Mouse (Mus musculus) right cerebral cortex, adult 18-20 months (tissue): Measurements from ENCODE around the gene Nrxn2.

Source experiments
- DNase-seq: peaks from one replicate; pipeline ENCODE4 v3.0.0; 2022; ENCODE audit warnings: mixed read lengths

Nrxn2 gene

GRCm38 (mm10) chr19:6544712-6545111 lies 126.2 kb downstream of the Nrxn2 start:
- no peak for DNase-seq

- no peak for DNase-seq
These were observed 127.0 kb downstream of the Nrxn2 start for GRCm38 (mm10) chr19:6545481-6545880.

GRCm38 (mm10) chr19:6546096-6546495 lies 127.6 kb downstream of the Nrxn2 start:
- peak; percentile 30 for DNase-seq

- no peak for DNase-seq
These were observed 129.3 kb downstream of the Nrxn2 start for GRCm38 (mm10) chr19:6547801-6548200.

- DNase-seq: peak; percentile 31
These were observed 130.2 kb downstream of the Nrxn2 start for GRCm38 (mm10) chr19:6548431-6549410.

GRCm38 (mm10) chr19:6549566-6549965 lies 131.0 kb downstream of the Nrxn2 start:
- peak; percentile 54 for DNase-seq

GRCm38 (mm10) chr19:6551215-6551614 lies 132.7 kb downstream of the Nrxn2 start:
- DNase-seq: no peak

- peak; percentile 36 for DNase-seq
These were observed 133.9 kb downstream of the Nrxn2 start for GRCm38 (mm10) chr19:6552302-6553028.

- DNase-seq: no peak
These were observed 134.6 kb downstream of the Nrxn2 start for GRCm38 (mm10) chr19:6553174-6553573.

DNA sequence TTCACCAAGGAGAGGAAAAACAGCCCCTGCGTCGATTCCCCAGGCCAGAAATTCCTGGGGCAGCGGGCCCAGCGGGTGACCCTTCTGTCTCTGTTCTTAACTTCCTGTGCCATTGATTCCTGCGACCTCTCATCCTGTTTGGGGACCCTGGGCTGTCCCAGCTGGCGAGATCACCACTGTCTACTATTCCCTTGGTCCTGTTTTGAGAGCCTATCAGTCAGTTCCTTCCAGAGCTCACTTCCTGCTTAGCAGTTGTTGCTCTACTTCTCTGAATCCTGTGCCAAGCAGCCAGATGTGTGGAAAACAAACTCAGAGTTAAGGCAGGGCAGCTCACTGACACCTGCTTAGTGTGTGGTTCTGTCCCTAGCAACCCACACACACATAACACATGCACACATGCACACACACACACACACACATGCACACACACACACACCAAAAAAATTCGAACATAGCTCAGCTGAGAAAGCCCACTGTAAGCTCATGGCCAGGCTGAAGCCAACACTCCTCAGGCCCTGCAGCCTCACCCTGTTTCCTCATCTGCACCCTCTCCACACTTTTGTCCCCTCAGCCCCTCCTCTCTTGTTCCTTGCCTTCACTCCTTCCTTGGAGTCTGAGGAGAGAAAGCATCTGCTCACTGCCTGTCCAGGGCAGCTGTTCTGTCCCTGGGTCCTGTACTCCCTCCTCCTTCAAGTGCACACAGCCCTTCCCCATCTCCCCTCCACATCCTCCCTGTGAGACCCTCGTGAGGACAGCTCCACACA lies 135.5 kb downstream of the Nrxn2 start:
- DNase-seq: no peak

GRCm38 (mm10) chr19:6559576-6559975 lies 141.0 kb downstream of the Nrxn2 start:
- no peak for DNase-seq

DNA sequence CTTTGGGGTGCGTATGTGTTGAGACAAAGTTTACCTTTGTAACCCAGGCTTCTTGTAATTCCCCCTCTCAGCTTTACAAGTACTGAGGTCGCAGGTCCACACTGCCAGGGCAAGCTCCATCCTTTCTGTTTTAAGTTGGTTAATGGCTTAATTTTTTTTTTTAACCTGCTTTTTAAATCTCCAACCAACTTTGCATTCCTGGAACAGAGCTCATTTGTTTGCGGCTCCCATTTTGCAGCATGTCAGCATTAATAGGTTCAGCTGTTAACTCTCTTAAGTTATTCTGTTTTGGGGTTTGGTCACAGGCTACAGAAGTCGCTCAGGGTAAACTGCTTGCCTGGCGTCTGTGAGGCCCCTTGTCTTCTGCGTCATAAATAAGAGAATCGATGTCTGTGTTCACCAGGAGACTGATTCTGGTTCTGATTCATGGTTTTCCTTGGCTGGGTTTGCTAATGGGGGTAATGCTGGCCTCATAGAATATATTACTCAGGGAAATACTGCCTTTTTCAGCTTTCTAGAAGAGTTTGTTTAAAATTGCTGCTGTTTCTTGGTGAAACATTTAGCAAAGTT lies 141.8 kb downstream of the Nrxn2 start:
- no peak for DNase-seq

- no peak for DNase-seq
These were observed 146.6 kb downstream of the Nrxn2 start for GRCm38 (mm10) chr19:6565136-6565535.

- DNase-seq: no peak
These were observed 147.9 kb downstream of the Nrxn2 start for GRCm38 (mm10) chr19:6566450-6566849.

GRCm38 (mm10) chr19:6569021-6569420 lies 150.5 kb downstream of the Nrxn2 start:
- DNase-seq: no peak

DNA sequence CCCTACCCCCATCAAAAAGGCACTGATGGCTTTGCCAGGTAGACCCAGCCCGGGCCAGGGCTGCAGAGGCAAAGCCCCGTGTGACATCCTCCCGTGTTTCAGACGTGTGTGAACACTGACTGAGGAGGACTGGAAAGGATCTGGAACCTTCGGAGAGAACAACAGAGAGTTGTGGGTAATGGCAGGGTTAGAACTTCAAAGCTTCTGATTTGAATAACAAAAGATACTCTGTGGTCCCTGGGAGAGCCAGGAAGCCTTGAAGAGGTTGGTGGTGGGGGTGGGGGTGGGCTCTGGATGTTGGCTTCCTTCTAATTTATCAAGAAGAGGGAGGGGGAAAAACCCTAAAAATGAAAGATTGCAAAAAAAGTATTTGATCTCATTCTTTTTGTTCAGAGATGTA lies 151.0 kb downstream of the Nrxn2 start:
- no peak for DNase-seq

DNA sequence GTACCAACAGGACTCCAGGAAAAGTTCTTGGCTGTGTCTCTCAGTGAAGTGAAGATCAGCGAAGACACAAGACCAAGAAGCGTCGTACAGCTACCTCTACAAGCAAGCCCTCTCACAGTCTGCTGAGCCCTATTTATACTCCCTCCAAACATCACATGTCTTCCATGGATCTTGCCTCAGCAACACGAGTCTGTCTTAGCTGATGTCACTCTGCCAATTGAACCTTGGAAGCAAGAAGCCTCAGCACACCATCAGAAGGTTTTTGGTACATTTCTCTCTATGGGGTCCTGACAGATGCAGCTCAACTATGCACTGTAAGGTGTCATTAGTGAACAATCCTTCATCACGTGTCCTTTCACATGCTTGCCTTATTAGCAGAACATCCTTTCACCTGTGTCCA lies 152.9 kb downstream of the Nrxn2 start:
- DNase-seq: no peak

- DNase-seq: no peak
These were observed 153.5 kb downstream of the Nrxn2 start for GRCm38 (mm10) chr19:6572001-6572400.
